Mouse (Mus musculus) common myeloid progenitor, adult 5-6 weeks (primary cell): ENCODE measurements around the gene Ssr4. TPM values are rescaled to one million over a fixed set of nuclear protein-coding genes. Genes with fewer than 3 reads are reported as not detected.

Source experiments
- ATAC-seq: replicated peaks from 2 replicates; pipeline ENCODE4 v1.8.0; 2016; ENCODE audit warnings: low read depth, mild to moderate bottlenecking, moderate TSS enrichment, inconsistent platforms; ENCODE audit not compliant: poor library complexity, severe bottlenecking
- total RNA-seq: library from RNA; stranded (forward); fragments of 200-1000, 187-1606 nt; gene quantifications from 2 replicates; pipeline ENCODE4 v1.2.3, GENCODE M21; 2017

Gene Ssr4
- total RNA-seq, 1 experiment from 2014 or later = 166 TPM

DNA sequence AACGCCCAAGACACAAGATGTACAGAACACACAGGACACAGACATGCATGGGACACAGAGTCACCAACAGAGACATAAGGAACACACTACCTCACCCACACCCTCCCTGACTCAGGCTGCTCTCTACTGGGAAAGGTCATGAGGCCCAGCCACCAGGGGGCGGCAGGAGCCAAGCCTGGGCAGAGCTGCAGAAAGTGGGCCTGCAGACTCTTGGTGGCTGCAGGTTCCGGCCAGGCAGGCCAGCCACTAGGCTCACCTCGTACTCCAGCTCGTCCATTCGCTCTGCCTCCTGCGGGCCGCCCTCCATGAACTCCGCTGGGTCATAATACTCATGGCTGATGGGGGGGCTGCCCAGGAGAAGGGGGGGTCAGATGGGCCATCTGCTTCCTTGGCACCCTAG, 11.7 kb downstream of the Ssr4 start:
- ATAC-seq = peak; percentile 96

DNA sequence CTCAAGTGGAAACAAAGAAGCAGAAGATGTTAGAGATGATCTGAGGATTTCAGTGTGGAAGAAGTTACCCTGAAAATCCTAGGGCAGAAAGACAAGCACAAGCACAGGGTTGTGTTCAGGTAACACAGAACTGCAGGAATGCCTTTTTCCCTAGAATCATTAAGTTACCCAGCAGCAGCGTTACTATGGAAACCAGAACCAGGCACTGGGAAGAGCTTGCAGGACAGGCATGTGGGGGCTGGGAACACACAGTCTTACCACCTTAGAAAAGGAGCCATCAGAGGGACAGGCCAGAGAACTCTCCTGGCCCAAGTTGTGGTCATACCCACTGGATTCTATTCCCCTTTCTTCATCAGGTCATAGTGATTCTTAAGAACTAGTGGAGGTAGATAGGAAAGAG, 19.0 kb downstream of the Ssr4 start:
- no peak for ATAC-seq

DNA sequence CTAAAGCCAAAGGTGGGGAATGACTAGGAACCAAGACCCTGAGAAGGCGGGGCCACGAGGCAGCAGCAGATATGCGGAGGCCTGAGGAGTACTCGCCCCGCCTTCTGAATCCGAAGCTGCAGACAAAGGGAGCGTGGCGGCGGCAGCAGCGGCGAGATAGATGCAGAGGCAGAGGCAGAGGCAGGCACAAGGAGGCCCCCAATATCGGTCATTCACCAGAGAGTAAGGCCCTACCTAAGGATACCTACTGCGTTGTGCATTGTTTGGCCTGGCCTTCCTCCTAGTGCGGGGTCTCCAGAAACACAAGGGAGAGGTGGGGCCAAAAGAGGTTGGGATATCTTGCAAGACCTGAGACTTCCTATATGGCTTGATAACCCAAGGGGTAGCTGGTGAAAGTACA, 28.2 kb downstream of the Ssr4 start:
- no peak for ATAC-seq

- peak; percentile 97 for ATAC-seq
Observed at GRCm38 (mm10) chrX:73816596-73817314, 29.9 kb downstream of the Ssr4 start.

DNA sequence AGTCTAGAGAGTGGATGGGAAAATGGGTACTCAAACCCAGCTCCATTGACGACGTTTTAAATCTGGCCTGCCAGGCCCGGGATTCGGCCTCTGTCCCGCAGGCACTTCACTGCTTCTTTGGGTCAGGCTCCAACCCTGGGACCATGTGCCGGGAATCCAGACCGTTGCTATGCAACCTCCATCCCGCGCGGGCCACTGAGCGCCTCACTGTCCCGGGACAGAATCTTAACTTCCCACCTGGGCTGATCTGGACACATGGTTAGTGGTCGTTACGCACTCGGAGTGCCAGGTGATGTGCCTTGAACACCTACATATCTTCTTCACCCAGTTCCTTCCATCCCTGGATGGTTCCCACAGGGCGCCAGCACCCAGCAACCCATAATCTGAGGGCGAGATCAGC, 36.9 kb downstream of the Ssr4 start:
- no peak for ATAC-seq

GRCm38 (mm10) chrX:73824185-73825151, 37.6 kb downstream of the Ssr4 start, which contains the start of gene Pdzd4:
Pdzd4 (minus strand) TSS chrX:73824969.
- peak; percentile 18; the same call in 1 of the 2 replicates for ATAC-seq

- ATAC-seq = no peak
Observed at GRCm38 (mm10) chrX:73835731-73836130, 48.9 kb downstream of the Ssr4 start.

DNA sequence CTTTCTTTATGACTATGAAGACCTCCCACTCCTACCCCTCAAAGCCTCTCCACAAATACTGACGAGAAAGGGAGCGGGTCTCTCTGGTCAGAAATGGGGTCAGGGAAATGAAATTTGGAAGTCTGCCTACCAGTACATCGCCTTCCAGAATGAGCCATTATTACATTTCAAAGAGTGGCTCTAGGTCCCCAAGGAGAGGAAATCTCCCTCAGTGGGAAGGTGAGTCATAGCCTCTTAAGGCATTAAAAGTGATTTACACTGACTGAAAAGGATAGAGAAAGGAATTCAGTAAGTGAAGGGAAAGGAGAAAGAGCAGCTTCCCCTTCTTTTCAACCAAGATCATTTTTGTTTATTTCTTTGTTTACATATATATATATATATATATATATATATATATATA, 49.9 kb downstream of the Ssr4 start:
- ATAC-seq = no peak

Other genes starting within 250 kb of the Ssr4 start
- gene Dusp9, start 147.6 kb upstream of the Ssr4 start, total RNA-seq = 0.78 and 1.0 TPM in 2 replicates
- gene Pnck, start 126.9 kb upstream of the Ssr4 start, total RNA-seq = 0.18 and 2.0 TPM in 2 replicates
- gene Slc6a8, start 113.9 kb upstream of the Ssr4 start, total RNA-seq = 0.15 and 0.50 TPM in 2 replicates
- gene Bcap31, start 70.9 kb upstream of the Ssr4 start, total RNA-seq = 169 and 218 TPM in 2 replicates
- gene Abcd1, start 70.4 kb upstream of the Ssr4 start, total RNA-seq = 12.0 and 16.9 TPM in 2 replicates
- 0.34 TPM in 1 of 2 replicates, not detected in the other for gene Plxnb3, start 29.9 kb upstream of the Ssr4 start, total RNA-seq
- gene Srpk3, start 12.6 kb upstream of the Ssr4 start, total RNA-seq = not detected in 2 replicates
- 218 and 225 TPM in 2 replicates for gene Idh3g, start 131 bp upstream of the Ssr4 start, total RNA-seq
- 3.7 and 5.1 TPM in 2 replicates for gene Pdzd4, start 37.9 kb downstream of the Ssr4 start, total RNA-seq
- gene Avpr2, start 105.1 kb downstream of the Ssr4 start, total RNA-seq = 0.23 TPM in 1 of 2 replicates, not detected in the other
- 0.37 and 1.4 TPM in 2 replicates for gene L1cam, start 109.1 kb downstream of the Ssr4 start, total RNA-seq
- 22.7 and 28.2 TPM in 2 replicates for gene Arhgap4, start 134.8 kb downstream of the Ssr4 start, total RNA-seq
- gene Naa10, start 134.9 kb downstream of the Ssr4 start, total RNA-seq = 108 and 152 TPM in 2 replicates
- gene Renbp, start 143.8 kb downstream of the Ssr4 start, total RNA-seq = 10.2 and 14.4 TPM in 2 replicates
- gene Hcfc1, start 179.3 kb downstream of the Ssr4 start, total RNA-seq = 73.4 and 91.9 TPM in 2 replicates
- 42.8 and 54.9 TPM in 2 replicates for gene Irak1, start 236.9 kb downstream of the Ssr4 start, total RNA-seq